Mouse (Mus musculus) stomach, postnatal 0 days (tissue): ENCODE measurements around the gene Abhd17b.

ENCODE experiments used
- CTCF ChIP-seq: IDR thresholded peaks from 2 replicates; pipeline ENCODE4 v1.5.1; 2016; ENCODE audit warnings: antibody characterized with exemption, low read depth, mild to moderate bottlenecking, moderate library complexity
- EP300 ChIP-seq: optimal IDR thresholded peaks from 2 replicates; pipeline ENCODE3; 2016; ENCODE audit warnings: antibody characterized with exemption

DNA sequence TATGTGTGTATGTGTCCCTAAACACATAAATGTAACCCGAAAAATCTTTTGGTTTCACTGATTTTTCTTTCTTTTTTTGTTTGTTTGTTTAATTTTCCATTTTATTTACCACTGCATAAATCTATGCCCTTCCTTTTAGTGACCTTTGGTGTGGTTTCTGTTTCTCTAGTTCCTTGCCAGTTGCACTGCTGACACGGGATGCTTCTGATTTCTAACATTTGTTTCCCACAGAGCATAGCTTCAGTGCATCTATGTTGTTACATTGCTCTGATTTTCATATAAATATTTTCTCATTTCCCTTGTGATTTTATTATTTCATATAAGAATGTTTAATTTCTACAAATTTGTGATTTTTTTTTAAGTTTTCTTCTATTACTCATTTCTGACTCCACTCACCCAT is 17.6 kb upstream of the Abhd17b start:
- TF ChIP-seq EP300 (no peak), CTCF (no peak)
